Mouse (Mus musculus) kidney, adult 2 months (tissue): ENCODE measurements around the gene Adprm.

ENCODE experiments used
- CTCF ChIP-seq: fragments of 200-500 bp; conservative IDR thresholded peaks from 2 replicates; pipeline ENCODE4 v1.5.1; 2011; ENCODE audit warnings: low read depth, mild to moderate bottlenecking, control low read depth, low read length, moderate library complexity, mixed read lengths; ENCODE audit not compliant: insufficient read depth, insufficient read length
- POLR2A ChIP-seq: fragments of 200-500 bp; IDR thresholded peaks from one replicate; pipeline ENCODE4 v1.6.1; 2011; ENCODE audit warnings: low read depth, low read length, control low read depth

DNA sequence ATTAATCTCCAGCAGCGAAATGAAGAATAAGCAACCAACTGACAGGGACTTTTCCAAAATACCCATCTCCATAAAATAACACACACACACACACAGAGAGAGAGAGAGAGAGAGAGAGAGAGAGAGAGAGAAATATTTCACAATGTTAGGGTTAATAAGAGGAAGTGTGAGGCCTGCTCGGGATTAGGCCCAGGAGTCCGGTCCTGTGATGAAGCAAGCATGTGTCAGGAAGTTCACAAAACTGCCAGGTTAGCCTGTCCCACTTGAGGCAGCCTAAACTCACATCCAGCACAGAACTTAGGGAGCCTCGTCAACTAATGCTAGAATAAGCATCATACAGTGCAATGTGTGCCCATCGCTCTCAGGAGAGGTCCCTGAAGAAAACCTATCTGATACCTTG is 5.2 kb downstream of the Adprm start:
- TF ChIP-seq POLR2A (no peak), CTCF (no peak)
